28 mouse cellular contexts compared by ENCODE assay signal in genomic region chr4:22973585-22974116, GRCm38 (mm10).
DNase-seq lines count a peak whose midpoint lies in the region; ATAC-seq lines count a peak whose summit lies in the region.
"Had no signal": no experiment of that assay in that cellular context is flagged by ENCODE, and none has a peak within 500 bp of the region (broad histone marks: within the 10 kb centered on the region; RNA-seq: fewer than 3 reads in every experiment).

No protein-coding gene starts in this region.

- no peak overlapping the region for H3K4me3 ChIP-seq in midbrain, embryonic 11.5 days (ENCODE audit: low read depth, low read length)
- H3K4me3 ChIP-seq: heart, adult 2 months; heart, embryonic 13.5 days; limb, embryonic 13.5 days; lung, embryonic 15.5 days; midbrain, embryonic 12.5 days; myocyte; neural tube, embryonic 12.5 days had no signal

- peaks cover 13% of the 10 kb centered on the region for H3K4me1 ChIP-seq in midbrain, embryonic 11.5 days (ENCODE audit: control insufficient read depth, insufficient read depth, low read length)
- H3K4me1 ChIP-seq: heart, embryonic 13.5 days; lung, embryonic 15.5 days had no signal

- ATAC-seq in midbrain, embryonic 11.5 days (ENCODE audit: low FRiP score): no peak
- ATAC-seq: CD4-positive, CD25-positive, alpha-beta regulatory T cell, adult 4 months; hindbrain, embryonic 16.5 days; intestine, embryonic 16.5 days had no signal

- H3K9me3 ChIP-seq in midbrain, embryonic 11.5 days (ENCODE audit: control insufficient read depth, low read length): no peaks in the 10 kb centered on the region
- H3K9me3 ChIP-seq: heart, embryonic 13.5 days; limb, embryonic 13.5 days; lung, embryonic 15.5 days; midbrain, embryonic 12.5 days; neural tube, embryonic 12.5 days had no signal

- no peak overlapping the region for H3K4me2 ChIP-seq in midbrain, embryonic 11.5 days
- H3K4me2 ChIP-seq: heart, embryonic 13.5 days; liver, embryonic 11.5 days; lung, embryonic 15.5 days; midbrain, embryonic 12.5 days; neural tube, embryonic 12.5 days had no signal

- no peak overlapping the region for H3K27ac ChIP-seq in midbrain, embryonic 11.5 days (ENCODE audit: low read depth, low read length)
- H3K27ac ChIP-seq: heart, adult 2 months; heart, embryonic 13.5 days; kidney, postnatal 0 days; limb, embryonic 13.5 days; lung, embryonic 15.5 days; midbrain, embryonic 12.5 days; neural tube, embryonic 12.5 days had no signal

- DNase-seq in left cerebral cortex, postnatal 10 days (ENCODE audit: extremely low spot score in 1 of 2, low spot score in 2 of 2): peak; percentile 8 to 27
- DNase-seq in left cerebral cortex, adult 8-10 months (ENCODE audit: low spot score in 2 of 2): no peak
- peak; percentile 8 for DNase-seq in brain, adult 2 months (ENCODE audit: low read depth, low spot score)
- peak; percentile 26 for DNase-seq in brain, embryonic 18.5 days (ENCODE audit: low read depth, low spot score)
- DNase-seq in midbrain, embryonic 11.5 days (ENCODE audit: low spot score, missing footprints): peak; percentile 81
- no peak for DNase-seq in ovary, postnatal 14 days (ENCODE audit: low spot score)
- DNase-seq in spleen, adult 12 weeks (ENCODE audit: low spot score): no peak
- no peak for DNase-seq in heart, postnatal 10 days
- DNase-seq: adrenal gland, postnatal 14 days; cerebellum, adult 2 months; gastrocnemius, postnatal 36 days; heart, adult 2 months; heart, postnatal 14 days; kidney, adult 8-10 months; kidney, postnatal 4 days; layer of hippocampus, postnatal 36 days; thymus, postnatal 4 days had no signal

- H3K36me3 ChIP-seq in midbrain, embryonic 11.5 days (ENCODE audit: control insufficient read depth, insufficient read depth, low read length): no peaks in the 10 kb centered on the region
- H3K36me3 ChIP-seq: heart, embryonic 13.5 days; limb, embryonic 13.5 days; lung, embryonic 15.5 days; midbrain, embryonic 12.5 days; neural tube, embryonic 12.5 days had no signal

- H3K9ac ChIP-seq in midbrain, embryonic 11.5 days (ENCODE audit: low read length): no peak overlapping the region
- H3K9ac ChIP-seq: heart, embryonic 13.5 days; limb, embryonic 13.5 days; lung, embryonic 15.5 days; midbrain, embryonic 12.5 days; neural tube, embryonic 12.5 days had no signal

- intact Hi-C loops in left cerebral cortex, postnatal 10 days (cut with DNase I): loop anchor here (5.0 kb wide), 1 partner anchor 481 kb away; no protein-coding TSS in a partner anchor
- intact Hi-C loops in heart, postnatal 10 days (cut with DNase I): no loop called here

- 62% methylated on average over 4 of the region's 4 CpGs for WGBS in midbrain, embryonic 11.5 days

- H3K27me3 ChIP-seq in midbrain, embryonic 11.5 days (ENCODE audit: control insufficient read depth, insufficient read depth, low read length): peaks cover 3% of the 10 kb centered on the region; the same call in 1 of the 2 replicates
- H3K27me3 ChIP-seq: heart, embryonic 13.5 days; limb, embryonic 13.5 days; lung, embryonic 15.5 days; midbrain, embryonic 12.5 days; neural tube, embryonic 12.5 days had no signal

Comparison
In these comparisons a context has a peak if more than half of its experiments do, and no peak if none do; other contexts are left out.
1. DNase-seq: peak in left cerebral cortex, postnatal 10 days (2 of 2), brain, adult 2 months (single experiment), brain, embryonic 18.5 days (single experiment) and midbrain, embryonic 11.5 days (single experiment); none in left cerebral cortex, adult 8-10 months (0 of 2), ovary, postnatal 14 days (single experiment), spleen, adult 12 weeks (single experiment) and heart, postnatal 10 days (0 of 2).